Mouse (Mus musculus) heart, postnatal 25 days (tissue): ENCODE results near the gene Ranbp3l. TPM values are rescaled to one million over a fixed set of nuclear protein-coding genes. Genes with fewer than 3 reads are reported as not detected.
"Not testable (repeated sequence)": the region's sequence is repeated elsewhere in the genome, so short reads cannot be mapped to it uniquely, and the experiment has no call there.

ENCODE experiments used
- DNase-seq: peaks from one replicate; pipeline ENCODE4 v3.0.0; 2022; ENCODE audit warnings: low spot score
- intact Hi-C: fragments of 180-260 bp; cut with DNase I; formaldehyde crosslinking; loops from one replicate; pipeline ENCODE4 v1.15.1; 2025
- total RNA-seq, 2 experiments: library from RNA; stranded (reverse); gene quantifications; 2 replicates each; pipeline ENCODE4 v1.2.3; 2021

Ranbp3l gene
- total RNA-seq: not detected

- DNase-seq: no peak
- intact Hi-C loops: no loop called here
Measured at GRCm38 (mm10) chr15:8967573-8968228, at the start of gene Ranbp3l. Gene Ranbp3l (plus strand): TSS chr15:8967949.

GRCm38 (mm10) chr15:8930061-8930460 is 37.7 kb upstream of the Ranbp3l start:
- intact Hi-C loops: no loop called here
- no peak for DNase-seq

GRCm38 (mm10) chr15:8936911-8937310 is 30.8 kb upstream of the Ranbp3l start:
- intact Hi-C loops: no loop called here
- DNase-seq: no peak

- intact Hi-C loops: no loop called here
- no peak for DNase-seq
Measured at GRCm38 (mm10) chr15:8940861-8941260, 26.9 kb upstream of the Ranbp3l start.

GRCm38 (mm10) chr15:8950856-8951255 is 16.9 kb upstream of the Ranbp3l start:
- DNase-seq: no peak
- intact Hi-C loops: no loop called here

GRCm38 (mm10) chr15:8963323-8963722 is 4.4 kb upstream of the Ranbp3l start:
- intact Hi-C loops: no loop called here
- DNase-seq: no peak

GRCm38 (mm10) chr15:8968229-8968595 is 463 bp downstream of the Ranbp3l start:
- intact Hi-C loops: no loop called here

GRCm38 (mm10) chr15:8969061-8969635 is 1.4 kb downstream of the Ranbp3l start:
- intact Hi-C loops: no loop called here
- DNase-seq: no peak

More at GRCm38 (mm10) chr15:8968229-8968595, 463 bp downstream of the Ranbp3l start:
- no peak for DNase-seq

- intact Hi-C loops: no loop called here
Measured at GRCm38 (mm10) chr15:8991211-8991610, 23.5 kb downstream of the Ranbp3l start.

GRCm38 (mm10) chr15:8991859-8992838 is 24.4 kb downstream of the Ranbp3l start:
- DNase-seq: no peak
- intact Hi-C loops: no loop called here

More at GRCm38 (mm10) chr15:8991211-8991610, 23.5 kb downstream of the Ranbp3l start:
- DNase-seq: no peak

- DNase-seq: no peak
- intact Hi-C loops: no loop called here
Measured at GRCm38 (mm10) chr15:8994608-8995277, 27.0 kb downstream of the Ranbp3l start.

GRCm38 (mm10) chr15:8995490-8995889 is 27.7 kb downstream of the Ranbp3l start:
- intact Hi-C loops: no loop called here
- no peak for DNase-seq

GRCm38 (mm10) chr15:9002762-9003161 is 35.0 kb downstream of the Ranbp3l start:
- DNase-seq: no peak
- intact Hi-C loops: no loop called here

- DNase-seq: no peak
- intact Hi-C loops: no loop called here
Measured at GRCm38 (mm10) chr15:9009196-9009595, 41.4 kb downstream of the Ranbp3l start.

GRCm38 (mm10) chr15:9014541-9014940 is 46.8 kb downstream of the Ranbp3l start:
- DNase-seq: no peak
- intact Hi-C loops: no loop called here

- DNase-seq, intact Hi-C loops: not testable (repeated sequence)
Measured at GRCm38 (mm10) chr15:9015496-9015895, 47.7 kb downstream of the Ranbp3l start.

- no peak for DNase-seq
- intact Hi-C loops: no loop called here
Measured at GRCm38 (mm10) chr15:9055704-9056103, 88.0 kb downstream of the Ranbp3l start.

- DNase-seq: no peak
- intact Hi-C loops: no loop called here
Measured at GRCm38 (mm10) chr15:9059856-9060255, 92.1 kb downstream of the Ranbp3l start.

- DNase-seq: no peak
- intact Hi-C loops: no loop called here
Measured at GRCm38 (mm10) chr15:9061150-9061882, 93.6 kb downstream of the Ranbp3l start.
